Mouse (Mus musculus): ENCODE data around the gene Shank2.
A peak's percentile ranks its signal among the peaks of the same experiment; 100 is the strongest.

The Shank2 gene

DNA sequence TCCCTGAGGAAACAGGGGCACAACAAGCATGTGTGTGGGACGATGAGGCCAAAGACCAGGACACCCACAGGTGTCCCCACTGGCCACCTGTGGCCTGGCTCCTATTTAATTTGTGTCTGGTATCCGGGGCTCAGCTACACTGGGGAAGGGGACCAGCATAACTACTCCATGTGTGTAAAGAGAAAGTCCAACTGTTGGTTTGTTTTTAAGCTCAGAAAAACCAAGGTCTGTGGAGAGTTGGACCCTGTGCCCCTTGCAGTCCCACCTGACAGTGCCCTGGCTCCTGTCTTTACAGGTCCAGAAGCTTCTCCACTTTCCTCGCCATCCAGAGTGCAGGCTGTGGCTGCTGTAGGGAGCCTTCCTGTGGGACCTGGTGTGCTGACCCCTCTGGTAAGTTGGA lies at the start of gene Shank2:
Shank2 (plus strand) TSS at position 301 of the 400 bp plus-strand sequence.
- DNase-seq (ENCODE audit: low spot score in 2 of 2), result no peak

DNA sequence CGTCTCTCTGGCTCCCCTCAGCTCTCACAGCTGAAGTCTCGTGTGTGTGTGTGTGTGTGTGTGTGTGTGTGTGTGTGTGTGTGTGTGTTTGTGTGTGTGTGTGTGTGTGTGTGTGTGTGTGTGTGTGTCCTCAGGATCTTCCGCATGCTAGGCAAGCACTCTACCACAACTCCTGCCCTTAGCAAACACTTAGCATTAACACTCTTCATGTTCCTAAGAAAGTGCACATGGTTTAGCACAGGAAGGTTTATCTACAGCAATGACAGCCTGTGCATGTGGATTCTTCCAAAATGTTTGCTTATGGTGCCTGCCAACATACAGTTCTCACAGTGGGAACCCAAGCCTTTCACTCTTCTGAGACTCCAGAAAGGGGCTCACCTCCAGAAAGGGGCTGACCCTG lies 49.6 kb upstream of the Shank2 start:
- DNase-seq (ENCODE audit: low spot score in 2 of 2), result no peak

DNA sequence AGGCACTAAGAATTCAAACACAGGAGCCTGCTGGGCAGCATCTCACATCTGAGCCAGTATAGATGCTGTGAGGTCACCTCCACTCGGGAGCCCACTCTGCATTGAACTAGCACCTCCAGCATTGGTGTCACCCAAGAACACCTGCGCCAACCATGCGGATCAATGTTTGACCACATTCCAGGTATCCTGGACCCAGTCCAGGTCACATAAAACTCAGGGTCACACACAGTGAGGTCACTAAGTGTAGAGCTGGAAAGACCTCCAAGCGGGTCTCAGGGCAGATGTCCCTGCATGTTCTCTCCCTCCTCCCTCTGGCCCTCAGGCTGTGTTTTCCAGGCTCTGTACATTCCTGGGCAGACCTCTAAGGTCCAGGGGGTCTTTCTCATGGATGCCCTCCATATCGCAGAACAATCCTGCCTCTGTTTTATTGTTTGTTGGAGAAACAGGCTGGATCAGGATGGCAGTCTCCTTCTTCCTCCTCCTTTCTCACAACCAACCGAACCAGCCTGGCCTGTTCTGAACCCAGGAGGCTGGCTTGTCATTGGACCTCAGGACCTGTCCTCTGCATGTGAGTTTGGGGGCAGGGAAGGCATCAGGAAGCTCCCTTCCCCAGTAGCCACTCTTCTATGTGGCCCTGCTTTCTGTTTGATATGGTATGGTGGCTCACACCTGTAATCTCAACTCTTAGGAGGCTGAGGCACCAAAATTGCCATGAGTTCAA lies 45.0 kb upstream of the Shank2 start:
- DNase-seq (ENCODE audit: low spot score in 2 of 2), result no peak

DNA sequence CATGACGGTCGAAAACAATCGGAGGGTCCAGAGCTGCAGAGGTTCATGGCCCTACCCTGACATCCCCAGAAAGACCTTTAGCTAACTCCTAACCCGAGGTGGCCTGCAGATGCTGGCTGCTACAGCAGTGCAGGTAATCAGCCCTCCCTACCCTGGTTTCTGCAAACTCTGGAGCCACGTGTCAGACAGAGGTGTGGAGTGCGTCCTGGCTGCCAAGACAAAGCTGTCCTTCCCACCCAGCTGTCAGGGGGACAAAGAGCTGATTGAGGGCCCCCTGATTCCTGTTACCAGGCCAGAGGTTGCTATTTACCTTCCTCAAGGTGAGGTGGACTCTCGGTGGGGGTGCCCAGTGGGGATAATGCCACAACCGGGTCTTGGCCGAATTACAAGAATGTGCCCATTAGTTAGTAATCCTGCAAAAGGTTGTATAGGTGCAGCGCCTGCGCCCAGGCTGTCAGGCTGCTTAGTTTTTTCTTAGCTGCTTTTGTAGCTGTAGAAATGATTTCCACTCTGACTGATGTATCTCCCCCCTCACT lies 43.6 kb upstream of the Shank2 start:
- DNase-seq (ENCODE audit: low spot score in 2 of 2), result no peak

DNA sequence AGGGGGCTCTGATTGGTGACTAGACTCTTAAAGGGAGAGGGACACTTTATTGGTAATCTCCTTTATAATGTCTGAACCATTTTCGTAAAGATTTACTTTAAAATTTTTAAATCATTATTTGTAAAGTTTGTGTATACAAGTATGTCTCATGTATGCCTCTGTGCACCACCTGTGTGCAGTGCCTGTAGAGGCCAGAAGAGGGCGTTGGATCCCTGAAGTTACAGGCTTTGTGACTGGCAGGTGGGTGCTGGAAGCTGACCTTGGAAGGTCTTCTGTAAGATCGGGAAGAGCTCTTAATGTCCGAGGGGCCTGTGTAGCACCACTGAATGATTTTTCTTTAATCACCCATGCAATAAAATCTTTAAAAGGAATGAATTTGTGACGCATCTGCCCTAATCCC lies 37.9 kb upstream of the Shank2 start:
- DNase-seq (ENCODE audit: low spot score in 2 of 2), result no peak

DNA sequence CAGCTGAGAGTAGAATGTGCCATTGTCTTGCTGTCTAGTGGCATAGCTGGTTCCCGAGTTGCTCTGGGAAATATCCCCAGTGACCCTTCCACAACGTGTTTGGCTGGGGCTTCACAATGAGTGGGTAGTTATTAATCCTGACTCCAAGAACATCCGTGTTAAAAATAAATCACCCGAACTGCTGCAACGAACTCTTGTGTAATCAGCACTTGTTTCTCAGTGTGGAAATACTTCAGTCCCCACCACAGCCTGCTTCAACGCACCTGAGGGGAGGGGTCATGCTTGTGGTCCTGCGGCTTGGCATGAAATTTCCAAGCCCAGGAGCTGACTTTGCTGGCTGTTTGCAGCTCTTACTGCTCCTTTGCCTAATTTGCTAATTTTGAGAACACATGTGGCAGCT lies 35.1 kb upstream of the Shank2 start:
- DNase-seq (ENCODE audit: low spot score in 2 of 2), result no peak

DNA sequence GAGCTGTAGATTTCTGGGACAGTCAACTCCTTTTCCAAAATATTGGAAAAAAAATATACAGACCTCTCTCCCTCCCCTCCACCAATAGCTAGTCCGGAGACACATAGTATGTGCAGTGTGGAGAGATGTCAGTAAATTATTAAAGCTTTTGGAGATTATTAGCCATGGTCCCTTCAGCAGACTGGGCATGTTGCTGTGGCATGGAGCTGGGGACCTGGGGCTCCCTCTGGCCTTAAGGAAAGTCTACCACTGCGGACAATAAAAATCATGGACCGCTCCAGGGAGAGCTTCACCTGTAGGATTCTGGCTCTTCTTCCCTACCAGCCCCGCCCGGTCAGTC lies 24.3 kb upstream of the Shank2 start:
- no peak for DNase-seq (ENCODE audit: low spot score in 2 of 2)

DNA sequence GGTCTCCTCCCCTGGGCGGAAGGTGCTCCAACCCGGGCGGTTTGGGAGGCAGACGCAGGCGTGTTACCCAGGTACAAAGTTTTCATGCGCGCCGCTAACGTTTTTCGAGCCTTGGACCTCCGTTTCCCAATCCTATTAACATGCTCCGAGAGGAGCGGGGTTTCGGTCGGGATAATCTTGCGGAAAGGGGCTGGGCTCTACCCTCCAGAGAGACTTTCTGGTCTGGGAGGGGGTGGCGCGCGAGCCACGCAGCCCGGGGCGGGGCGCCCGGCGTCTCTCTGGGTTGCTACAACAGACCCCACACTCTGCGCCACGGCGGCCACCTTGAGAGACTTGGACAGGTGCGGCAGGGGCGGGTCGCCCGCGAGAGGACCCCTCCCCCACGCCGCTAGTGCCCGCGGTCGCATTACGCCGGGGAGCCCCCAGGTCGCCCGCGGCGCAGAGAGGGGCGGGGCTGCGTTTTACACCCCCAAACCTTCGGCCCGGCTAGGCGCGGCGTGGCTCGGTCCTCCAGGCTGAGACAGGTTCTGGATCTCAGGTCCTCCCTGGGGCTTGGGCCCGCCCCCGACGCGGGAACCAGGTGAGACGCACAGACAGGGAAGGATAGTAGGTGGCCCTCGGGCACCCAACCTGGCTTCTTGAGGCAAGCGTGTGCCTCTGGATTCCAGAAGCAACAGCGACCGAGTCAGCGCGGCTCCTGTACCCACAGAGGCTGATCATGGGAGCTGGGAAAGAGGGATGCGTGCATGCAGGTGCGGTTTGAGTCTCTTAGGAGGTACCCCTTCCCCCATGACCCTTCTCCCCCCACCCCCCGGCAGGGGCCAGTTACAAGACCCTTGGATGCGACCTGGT lies 23.7 kb upstream of the Shank2 start:
- peak in 1 of 2 experiments; percentile 18 for DNase-seq (ENCODE audit: low spot score in 2 of 2)

DNA sequence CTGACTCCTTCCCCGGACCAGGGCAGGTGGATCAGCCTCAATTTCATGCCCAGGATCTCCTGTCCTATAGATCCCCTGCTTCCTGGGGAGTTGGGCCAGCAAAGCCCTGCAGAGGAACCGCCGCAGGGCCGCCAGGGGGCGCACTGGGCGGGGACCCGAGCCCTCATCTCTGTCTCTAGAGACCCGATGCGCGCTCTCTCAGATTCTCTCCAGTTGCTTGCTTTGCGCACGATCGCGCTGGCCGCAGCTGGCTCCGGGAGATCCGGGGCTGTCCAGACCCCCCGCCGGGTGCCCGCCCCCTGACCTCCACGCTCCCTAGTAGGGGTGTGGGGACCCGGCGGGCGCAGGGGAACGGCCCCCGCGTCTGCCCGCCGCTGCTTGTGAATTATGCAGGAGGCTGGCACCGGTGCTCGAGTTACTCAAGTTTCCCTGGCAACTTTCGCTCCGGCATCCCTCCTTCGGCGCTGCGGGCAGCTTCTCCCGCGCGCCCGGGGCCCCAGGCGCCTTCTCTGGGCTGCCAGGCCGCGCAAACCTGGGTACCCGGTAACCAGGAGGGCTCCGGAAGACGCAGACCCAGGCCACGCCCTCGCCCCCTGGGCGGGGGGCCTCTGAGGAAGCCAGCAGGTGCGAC lies 22.9 kb upstream of the Shank2 start:
- DNase-seq (ENCODE audit: low spot score in 2 of 2), result peak; percentile 41 to 77

DNA sequence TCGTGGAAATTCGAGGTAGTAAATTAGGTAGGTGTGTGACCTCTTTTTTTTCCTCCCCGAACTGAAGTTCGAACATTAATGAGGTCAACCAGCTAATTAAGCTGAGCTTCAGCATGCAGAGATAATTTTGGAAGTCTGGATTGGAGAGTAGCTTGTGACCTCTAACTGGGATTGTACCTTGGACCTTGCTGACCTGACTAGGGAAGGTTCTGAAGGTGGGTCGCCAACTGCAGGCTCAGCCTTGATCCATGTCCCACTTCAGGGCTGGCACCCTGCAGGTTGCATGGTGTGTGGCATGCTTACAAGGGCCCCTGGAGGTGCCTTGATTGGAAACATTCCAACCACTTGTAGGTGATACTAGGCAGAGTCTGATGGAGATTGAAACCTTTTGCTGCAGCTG lies 21.7 kb upstream of the Shank2 start:
- no peak for DNase-seq (ENCODE audit: low spot score in 2 of 2)

DNA sequence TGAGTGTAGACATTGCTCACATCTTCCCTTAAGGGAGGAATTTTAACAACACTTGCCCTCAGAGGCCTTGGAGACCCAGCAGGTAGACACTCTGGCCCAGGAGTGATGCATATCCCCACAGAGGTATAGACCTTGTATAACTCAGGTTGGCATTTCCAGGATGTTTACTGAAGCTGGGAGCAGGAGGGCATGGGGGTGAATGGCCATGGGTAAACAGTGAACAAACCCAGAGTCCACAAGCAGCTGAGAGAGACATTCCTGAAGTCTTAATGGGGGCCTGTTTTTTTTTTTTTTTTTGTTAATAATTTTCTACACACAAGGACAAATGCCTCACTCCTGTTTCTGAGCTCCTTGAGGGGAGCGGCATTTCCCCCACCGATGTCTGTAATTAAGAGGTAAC lies 15.4 kb upstream of the Shank2 start:
- no peak for DNase-seq (ENCODE audit: low spot score in 2 of 2)

DNA sequence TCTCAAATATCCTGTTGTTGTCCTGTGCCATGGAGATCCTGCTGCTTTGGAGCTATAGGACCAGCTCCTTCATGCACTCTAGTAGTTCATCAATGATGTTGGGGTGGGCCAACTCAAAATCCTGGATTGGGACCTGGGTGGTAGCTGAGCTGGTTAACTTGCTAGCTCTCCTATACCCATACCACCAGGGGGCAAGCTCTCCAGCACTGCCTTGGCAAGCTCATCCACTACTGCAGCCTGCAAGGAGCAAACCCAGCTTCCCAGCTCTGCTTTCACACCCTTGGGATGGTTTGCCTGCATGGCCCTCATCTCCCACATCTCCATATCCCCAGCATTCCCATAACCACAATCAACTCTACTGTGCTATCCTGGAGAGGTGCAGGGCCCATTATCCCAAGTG lies 10.6 kb upstream of the Shank2 start:
- no peak for DNase-seq (ENCODE audit: low spot score in 2 of 2)

DNA sequence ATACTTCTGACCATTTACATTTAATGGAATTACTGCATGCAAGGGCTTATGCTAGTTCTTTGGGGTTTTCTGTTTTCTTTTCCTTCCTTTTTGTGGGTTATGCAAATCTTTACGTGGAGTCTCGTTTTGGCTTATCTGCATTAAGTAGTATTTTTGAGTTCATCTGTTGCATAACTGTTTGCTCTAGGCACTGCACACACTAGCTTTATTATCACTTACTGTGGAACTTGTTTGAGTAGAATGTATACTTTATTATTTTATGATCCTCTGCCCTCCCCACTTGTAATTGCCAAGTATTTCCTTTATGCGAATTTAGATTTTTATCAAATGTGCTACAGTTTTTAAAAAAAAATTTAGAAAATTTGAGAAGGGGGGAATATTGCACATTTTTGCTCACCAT lies 2.7 kb upstream of the Shank2 start:
- DNase-seq (ENCODE audit: low spot score in 2 of 2), result no peak

DNA sequence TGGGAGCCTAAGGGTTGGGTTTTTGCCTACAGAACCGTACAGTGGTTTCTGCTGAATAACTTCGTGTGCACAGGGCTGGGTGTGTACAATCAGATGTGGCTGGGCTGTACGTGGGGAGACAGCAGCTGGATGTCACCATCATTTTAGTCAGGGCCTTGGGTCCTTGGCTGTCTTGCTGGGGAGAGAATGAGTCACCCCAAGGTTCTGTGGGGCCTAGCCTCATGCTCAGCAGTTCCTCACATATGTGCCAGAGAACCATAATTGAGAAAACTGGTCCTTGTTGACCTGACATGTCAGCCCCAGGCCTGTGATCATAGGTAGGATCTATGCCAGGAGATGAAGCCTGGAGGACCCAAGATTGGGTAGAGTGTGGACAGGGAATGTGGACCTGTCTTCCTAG lies 1.7 kb downstream of the Shank2 start:
- DNase-seq (ENCODE audit: low spot score in 2 of 2), result no peak

DNA sequence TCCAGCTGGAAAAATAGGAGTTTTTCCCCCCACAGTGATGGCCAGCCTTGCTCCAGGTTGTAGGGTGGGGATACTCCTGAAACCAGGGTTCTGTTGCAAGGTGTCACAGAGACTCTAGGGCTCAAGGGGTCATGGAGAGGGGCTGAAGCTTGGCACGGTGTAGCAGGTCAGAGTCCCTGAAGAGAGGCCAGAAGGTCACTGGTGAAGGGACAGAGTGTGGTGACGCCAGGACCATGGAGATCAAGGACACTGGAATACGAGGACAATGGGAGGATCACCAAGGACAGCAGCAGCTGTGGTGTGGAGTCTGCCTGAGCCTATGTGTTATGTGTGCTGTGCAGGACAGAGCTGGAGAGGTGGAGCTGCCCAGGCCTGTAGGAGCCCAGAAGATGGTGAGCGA lies 6.4 kb downstream of the Shank2 start:
- DNase-seq (ENCODE audit: low spot score in 2 of 2), result no peak

DNA sequence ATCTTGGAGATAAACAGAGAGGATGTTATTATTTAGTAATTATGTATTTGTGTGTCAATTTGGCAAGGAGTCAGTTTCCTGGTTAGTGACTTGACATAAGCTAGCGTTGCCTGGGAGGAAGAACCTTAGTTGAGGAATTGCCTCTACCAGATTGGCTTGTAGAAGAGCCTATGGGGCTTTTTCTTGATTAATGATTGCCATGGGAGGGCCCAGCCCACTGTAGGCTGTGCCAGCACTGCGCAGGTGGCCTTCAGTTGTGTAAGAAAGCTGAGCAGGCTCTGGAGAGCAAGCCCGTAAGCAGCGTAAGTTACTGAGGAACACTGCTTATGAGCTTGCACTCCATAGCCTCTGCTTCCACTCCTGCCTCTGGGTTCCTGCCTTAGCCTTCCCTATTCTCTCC lies 7.3 kb downstream of the Shank2 start:
- no peak for DNase-seq (ENCODE audit: low spot score in 2 of 2)

DNA sequence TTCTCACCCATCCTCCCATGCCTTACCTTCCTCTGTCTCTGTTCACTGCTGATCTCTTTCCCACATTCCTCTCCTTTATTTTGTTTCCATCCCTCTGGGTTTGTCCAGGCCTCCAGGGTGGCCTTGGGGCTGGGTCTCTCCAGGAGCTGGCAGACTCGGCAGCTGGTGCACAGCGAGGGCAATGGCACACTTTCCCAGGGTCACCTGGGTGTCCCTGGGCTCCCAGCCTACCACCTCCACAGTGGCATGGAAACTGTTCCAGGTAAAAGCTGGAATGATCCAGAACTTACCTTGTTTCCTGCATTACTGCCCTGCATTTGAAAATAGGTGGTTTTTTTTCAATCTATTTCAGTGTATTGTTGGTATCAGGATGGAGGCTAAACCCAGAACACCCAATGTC lies 12.8 kb downstream of the Shank2 start:
- DNase-seq (ENCODE audit: low spot score in 2 of 2), result no peak

DNA sequence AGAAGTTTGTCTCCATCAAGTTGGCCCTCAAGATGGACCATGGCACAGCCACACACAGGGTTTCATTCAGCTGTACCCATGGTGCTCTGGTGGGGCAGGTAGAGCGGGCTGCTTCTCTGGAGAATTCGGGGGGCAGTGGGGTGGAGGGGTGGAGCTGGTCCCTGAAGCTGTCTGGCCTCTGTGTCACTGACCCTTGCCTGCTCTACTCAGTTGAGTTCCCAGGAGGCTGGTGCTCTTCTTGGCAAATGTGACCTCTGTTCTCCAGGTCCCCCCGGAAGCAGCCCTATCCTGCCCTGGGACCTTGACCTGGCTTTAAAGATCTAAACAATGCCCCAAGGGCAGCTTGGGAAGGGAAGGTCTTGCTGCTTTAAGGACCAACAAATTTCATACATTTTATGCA lies 20.1 kb downstream of the Shank2 start:
- DNase-seq (ENCODE audit: low spot score in 2 of 2), result no peak

DNA sequence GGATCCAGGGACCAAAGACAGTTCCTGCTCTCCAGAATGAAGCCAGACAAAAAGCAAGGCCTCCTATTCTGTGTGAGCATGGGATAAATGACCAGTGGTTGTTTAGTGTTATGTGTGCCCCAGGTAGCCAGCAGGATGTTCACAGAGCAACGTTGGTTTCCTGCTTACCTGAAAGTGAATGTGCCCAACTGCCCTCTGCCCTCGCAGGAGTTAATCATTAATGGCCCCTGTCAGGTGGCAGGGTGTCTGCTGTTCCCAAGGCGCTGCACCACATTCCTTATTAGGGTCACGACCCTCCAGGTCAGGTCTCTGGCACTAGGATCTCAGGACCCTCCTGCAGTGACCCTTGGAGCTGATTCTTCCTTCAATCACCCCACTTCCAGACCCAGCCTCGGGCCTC lies 21.0 kb downstream of the Shank2 start:
- DNase-seq (ENCODE audit: low spot score in 2 of 2), result no peak

DNA sequence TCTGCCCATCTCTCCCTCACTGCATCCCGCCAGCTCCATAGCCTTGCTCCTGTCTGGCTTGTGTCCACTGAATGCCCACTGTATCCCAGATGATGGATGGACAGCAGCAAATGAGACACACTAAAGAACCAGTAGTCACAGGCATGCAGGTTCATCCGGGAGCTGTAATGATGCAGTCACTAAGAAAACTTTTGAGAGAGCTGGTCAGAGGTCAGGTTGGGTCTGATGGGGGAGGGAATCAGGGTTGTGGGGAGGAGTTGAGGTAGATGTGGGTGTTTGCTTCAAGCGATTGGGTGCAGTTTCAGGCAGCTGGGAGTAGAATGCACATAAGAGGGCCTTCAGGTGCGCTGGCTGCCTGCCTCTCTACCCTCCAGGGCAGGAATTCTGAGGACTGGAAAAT lies 21.8 kb downstream of the Shank2 start:
- no peak for DNase-seq (ENCODE audit: low spot score in 2 of 2)

DNA sequence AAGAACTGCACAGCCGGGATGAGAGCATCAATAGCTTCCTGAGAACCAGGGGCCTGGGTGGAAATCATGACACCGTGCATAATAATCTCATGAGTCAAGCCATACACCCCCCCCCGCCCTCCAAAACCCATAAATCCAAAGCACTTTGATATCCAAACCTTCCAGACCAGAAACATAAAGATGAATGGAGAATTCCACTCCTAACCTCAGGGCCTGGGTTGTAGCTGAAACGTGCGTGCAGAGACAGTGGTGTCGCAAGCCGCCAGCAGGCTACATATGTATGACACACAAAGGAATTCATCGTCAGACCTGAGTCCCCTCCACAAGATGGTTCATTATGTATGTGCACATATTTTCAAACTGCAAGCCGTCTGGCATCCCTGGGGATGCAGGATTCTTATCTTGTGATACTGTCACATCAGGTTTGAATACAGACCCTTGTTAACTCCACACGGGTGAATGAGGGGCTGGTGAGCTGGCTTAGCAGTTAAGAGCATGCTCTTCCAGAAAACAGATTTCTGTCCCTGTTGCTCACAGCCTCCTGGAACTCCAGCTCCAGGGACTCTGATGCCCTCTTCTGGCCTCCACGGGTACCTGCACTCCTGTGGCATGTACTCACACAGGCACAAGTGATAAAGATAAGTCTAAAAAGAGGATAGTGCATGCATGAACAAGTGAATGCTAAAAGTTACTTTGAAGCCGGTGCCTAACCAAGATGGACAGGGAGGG lies 24.5 kb downstream of the Shank2 start:
- DNase-seq (ENCODE audit: low spot score in 2 of 2), result no peak

DNA sequence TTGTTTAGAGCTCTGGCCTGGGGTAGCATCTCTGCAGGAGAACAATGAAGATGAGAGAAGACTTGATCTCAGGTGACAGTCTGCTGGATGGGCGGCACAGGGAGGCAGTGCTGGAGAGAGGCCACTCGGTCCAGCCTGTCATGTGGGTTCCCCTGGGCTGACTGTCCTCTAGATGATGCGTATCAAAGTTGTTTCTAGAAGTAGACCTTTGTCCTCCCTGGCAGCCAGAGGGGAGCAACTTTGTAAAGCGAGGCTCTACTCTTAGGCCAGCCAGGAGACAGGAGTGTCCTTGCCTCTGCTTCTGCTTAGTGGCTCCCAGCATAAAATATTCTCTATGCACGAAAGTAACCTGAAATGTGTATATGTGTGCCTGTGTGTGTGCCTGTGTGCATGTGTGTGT lies 27.5 kb downstream of the Shank2 start:
- no peak for DNase-seq (ENCODE audit: low spot score in 2 of 2)

All from frontal cortex, postnatal 10 days (tissue).